In genomic region chr13:8629565-8629964, GRCm38 (mm10) we compare ENCODE assay signal across 18 mouse cellular contexts.
"Had no signal": no experiment of that assay in that cellular context is flagged by ENCODE, and none has a peak within 500 bp of the region (broad histone marks: within the 10 kb centered on the region; RNA-seq: fewer than 3 reads in every experiment).

No protein-coding gene starts in this region.

- H3K27me3 ChIP-seq: neural tube, embryonic 13.5 days; neural tube, embryonic 15.5 days had no signal

- H3K9ac ChIP-seq: liver, embryonic 14.5 days; lung, embryonic 14.5 days; neural tube, embryonic 13.5 days; neural tube, embryonic 15.5 days had no signal

- H3K4me3 ChIP-seq: midbrain, embryonic 10.5 days; myocyte; neural tube, embryonic 13.5 days; neural tube, embryonic 15.5 days had no signal

- H3K36me3 ChIP-seq: midbrain, embryonic 10.5 days; neural tube, embryonic 13.5 days; neural tube, embryonic 15.5 days had no signal

- DNase-seq: lung, adult 18-20 months; lung, embryonic 14.5 days; lung, postnatal 10 days; lung, postnatal 4 days; midbrain, embryonic 14.5 days; retina, postnatal 1 day; right cerebral cortex, adult 18-20 months; right cerebral cortex, postnatal 25 days; right cerebral cortex, postnatal 4 days; spleen, adult 18-20 months; thymus, adult 2 months; thymus, postnatal 25 days; thymus, postnatal 4 days had no signal

- H3K9me3 ChIP-seq: midbrain, embryonic 10.5 days; neural tube, embryonic 13.5 days; neural tube, embryonic 15.5 days had no signal

- H3K4me1 ChIP-seq: neural tube, embryonic 13.5 days; neural tube, embryonic 15.5 days had no signal

- H3K4me2 ChIP-seq: lung, embryonic 14.5 days; neural tube, embryonic 13.5 days; neural tube, embryonic 15.5 days had no signal

- H3K27ac ChIP-seq: liver, embryonic 14.5 days; neural tube, embryonic 13.5 days; neural tube, embryonic 15.5 days had no signal
